Mouse (Mus musculus): Measurements from ENCODE around the gene Ntf3.

Gene Ntf3

DNA sequence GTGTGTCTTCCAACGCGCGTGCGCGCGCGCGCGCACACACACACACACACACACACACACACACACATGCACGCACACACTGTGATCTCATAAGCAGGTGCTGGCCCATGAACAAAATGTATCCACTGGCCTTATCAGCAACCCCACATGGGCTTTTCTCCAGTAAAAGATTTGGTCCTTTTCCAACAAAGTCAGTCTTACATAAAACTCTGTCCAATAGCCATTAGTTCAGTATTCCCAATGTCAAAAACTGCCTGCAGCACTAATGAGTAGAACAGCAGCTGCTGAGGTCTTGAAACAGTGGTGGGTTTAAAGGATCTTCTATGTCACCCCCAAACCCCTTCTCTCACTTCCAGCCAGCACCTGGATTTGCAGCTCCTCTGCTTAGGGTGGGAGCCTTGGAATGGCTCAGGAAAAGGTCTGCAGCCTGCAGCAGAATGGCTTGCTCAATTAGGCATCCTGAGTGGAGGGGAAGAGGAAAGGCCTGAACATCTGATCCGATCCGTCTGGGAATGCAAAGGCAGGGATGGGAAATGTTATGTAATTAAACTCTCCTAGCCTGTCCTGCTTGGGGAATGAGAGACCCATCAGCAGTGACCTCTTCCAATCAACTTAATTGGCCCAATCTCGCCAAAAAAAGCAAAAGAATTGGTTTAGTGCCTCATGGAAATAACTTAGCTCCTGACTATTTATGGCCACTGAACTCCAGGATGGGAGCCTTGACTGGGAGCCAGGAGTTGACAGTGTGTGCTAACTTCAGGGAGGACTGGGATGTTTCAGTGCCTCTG, 7.2 kb downstream of the Ntf3 start:
- CTCF ChIA-PET: no interaction called here

DNA sequence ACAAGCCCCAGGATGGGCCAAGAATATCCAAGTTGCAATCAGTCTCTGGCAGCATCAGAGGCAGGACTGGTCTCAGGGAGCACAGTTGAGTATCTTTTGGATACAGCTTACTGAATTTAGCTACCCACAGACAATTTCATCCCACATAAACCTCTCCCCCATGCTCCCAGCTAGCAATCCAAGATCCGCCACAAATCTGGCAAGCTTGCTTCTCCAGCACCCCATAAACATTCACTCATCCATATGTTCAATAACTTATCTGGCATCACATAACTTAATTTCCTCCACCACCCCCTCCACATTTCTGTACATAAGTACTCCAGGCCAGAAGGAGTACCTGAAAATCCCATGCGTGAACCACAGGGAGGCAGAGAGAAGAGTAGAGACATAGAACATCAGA, 10.8 kb downstream of the Ntf3 start:
- CTCF ChIA-PET: no interaction called here

DNA sequence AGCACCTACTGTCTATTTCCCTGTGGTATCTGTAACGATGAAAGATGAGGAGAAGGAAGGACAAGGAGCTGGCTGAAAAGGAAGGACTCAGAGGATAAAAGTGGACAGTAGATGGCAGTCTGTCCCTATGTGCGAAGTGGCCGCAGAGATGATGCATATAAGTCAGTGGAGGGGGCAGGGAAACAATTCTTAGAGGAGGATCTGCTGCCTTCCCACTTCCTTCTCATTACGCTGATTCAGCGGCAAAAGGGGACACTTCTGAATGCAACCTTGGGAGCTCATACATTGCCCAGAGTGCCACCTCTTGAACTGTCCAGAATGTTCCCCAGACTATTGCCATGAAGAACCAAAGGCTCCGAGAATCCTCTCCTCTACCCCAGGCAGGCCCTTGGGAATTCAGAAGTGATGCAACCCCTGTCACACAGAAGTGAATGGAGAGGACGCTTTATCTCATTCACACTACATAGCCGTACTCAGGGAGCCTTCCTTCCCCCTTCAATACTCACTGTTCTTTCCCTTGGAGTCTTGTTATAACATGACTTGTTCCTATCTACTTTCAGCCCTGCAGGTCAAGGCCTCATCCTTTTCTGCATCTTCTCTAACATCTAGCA, 12.2 kb downstream of the Ntf3 start:
- CTCF ChIA-PET: no interaction called here

DNA sequence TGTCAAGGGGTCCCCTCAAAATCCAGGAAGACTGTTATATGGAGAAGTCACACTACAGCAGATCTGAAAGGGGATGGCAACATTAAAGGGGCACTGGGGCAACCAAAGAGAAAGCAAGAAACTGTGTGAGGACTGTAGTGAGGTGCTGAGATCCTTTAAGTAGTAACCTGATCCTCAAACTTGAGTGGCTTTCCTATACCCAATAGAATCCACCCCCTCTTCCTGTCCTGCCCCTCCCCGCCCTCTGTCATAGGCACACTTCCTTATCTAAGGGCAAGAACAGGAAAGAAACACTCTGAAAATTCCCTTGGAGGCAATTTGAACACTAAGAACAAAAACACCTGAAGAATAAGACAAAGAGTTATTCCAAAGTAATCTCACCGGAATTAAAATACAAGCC, 13.6 kb downstream of the Ntf3 start:
- CTCF ChIA-PET: no interaction called here

DNA sequence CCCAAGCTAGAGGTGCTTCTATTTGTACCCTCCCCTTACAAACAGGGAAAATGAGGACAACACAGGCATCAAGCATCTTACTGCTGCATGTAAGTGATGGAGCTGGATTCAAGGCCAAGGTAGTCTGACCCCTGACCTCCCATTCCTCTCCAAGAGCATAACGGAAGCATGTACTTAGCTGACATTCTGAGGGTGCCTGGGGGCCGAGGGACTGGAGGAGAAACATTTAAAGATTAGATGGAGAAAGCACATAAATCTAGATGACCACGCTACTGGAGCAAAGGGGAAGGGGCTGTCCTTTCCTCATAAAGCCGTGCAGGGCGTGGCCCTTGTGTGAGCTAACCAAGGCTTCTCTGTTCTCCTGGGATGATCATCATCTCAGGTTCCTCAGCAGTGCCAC, 23.1 kb downstream of the Ntf3 start:
- CTCF ChIA-PET: no interaction called here

DNA sequence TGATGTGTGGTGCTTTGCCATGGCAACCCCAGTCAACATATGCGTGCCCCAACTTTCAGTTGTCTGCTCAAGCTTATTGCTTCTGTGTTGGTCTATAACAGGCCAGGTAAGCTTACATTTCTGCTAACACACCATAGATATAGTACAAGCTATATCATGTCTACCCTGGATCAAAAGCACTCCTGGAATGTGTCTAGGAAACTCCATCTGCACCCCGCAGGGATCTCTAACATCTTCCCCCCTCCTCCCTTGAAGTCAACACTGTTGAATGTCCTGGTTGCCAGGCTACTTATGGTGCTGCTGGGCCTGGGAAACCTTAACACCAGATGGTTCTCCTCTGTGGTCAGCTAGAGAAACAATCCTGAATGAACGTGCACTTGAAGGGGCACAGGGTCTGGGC, 24.0 kb downstream of the Ntf3 start:
- CTCF ChIA-PET: no interaction called here

DNA sequence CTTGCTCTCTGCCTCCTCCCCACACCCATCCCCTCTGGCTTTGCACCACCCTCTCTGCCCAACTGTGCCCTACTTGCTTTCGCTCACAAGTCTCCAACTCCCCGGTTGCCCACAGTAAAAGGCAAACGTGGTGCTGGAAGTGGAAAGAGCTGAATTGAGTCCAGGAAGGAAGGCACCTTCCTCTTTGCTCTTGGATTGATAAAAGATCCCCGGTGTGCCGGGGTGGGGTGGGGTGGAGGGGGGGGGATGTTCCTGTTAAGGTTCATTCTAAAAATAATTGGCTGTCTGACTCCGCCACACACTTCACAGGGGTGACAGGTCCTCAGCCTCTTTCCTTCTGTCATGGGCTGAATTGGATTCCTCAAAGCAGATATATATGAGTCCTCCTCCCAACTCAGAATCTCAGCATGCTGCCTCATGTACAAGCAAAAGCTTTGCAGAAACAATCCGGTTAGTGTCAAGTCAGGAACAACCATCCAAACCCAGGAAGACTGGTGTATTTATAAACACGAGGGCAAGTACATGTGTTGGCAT, 24.6 kb downstream of the Ntf3 start:
- CTCF ChIA-PET: no interaction called here

DNA sequence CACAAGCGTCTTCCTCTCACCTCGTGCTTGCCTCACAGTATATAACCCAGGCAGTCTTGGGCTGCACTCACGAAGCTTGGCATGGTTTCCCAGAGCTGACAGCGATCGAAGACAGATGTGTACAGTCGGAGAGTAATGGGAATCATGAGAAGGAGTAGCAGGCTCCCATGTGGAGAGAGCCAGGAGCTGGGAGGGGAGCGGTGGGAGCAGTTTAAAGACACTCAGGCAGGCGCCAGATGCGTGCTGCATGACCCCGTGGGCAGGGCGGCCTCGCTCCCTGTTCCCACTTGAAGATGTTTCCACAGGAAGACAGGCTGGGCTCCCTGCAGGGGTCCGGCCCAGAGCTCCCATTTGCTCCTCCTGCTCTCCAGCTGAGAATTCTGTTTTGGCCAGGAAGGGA, 25.2 kb downstream of the Ntf3 start:
- CTCF ChIA-PET: no interaction called here

DNA sequence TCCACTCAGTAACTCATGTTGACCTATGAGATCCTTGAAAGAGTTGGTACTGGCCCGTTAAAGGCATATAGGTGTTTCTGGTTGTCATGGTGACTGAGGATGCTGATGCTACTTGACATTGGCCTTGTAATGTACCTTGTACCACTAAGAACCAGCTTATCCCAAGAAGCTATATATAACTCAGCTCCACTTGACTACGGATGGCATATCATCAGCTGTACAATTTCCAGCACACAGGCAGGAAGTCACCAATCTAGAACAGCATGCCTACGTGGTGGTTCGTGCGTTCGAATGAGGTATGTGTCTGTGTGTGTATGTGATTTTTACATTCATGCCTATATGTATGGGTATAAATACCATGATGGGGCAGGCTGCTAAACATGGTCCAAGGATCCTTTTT, 25.7 kb downstream of the Ntf3 start:
- CTCF ChIA-PET: no interaction called here

DNA sequence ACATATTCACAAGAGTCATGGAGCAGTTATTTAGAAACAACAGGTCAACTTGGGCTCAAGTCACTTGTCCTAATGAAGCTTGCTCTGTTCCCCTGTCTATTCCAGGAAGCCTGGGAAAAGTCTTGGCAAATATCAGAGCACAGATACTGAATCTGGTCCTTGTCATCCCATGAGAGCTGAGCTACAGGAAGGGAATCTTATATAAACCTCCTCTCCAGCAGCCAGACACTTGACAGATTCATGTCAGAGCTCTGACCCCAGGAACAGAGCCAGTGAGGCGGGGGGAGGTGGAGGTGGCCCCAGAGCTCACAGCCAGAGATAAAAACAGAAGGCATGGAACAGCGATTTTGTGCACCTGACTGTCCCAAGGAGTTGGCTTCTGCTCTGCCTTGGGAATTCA, 26.3 kb downstream of the Ntf3 start:
- CTCF ChIA-PET: no interaction called here

DNA sequence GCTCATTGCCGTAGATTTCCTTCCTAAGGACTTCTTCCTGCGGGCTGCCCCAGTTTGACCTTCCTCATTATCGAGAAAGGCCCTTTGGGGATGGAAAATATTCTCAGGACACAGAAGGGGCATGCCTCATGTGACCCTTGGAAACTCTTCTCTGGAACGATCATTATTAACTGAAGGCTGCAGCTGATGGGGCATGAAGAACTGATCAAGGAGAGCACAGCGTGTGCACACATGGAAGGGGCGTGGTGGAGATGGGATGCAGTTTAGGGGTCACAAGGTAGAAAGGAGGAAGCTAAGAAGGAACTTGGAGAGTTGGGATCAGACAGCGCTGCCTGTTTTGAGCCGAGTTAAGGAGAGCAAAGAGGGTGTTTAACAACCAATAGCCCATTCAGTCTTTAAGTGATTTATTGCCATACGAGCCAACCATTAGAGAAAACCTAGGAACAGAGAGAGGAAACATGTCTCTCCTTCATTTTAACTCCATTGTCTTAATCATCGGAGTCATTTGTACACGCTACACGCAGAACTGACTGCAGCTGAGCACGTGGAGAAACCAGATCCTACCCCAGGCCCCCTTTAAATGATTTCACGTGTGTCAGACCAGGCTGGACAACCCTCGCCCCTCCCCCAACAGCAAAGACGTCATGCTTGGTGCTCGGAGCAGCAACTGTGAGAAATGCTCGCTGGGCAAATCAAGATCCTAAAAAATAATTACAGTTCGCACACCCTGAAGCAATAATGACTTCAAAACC, 32.4 kb downstream of the Ntf3 start:
- CTCF ChIA-PET: no interaction called here

DNA sequence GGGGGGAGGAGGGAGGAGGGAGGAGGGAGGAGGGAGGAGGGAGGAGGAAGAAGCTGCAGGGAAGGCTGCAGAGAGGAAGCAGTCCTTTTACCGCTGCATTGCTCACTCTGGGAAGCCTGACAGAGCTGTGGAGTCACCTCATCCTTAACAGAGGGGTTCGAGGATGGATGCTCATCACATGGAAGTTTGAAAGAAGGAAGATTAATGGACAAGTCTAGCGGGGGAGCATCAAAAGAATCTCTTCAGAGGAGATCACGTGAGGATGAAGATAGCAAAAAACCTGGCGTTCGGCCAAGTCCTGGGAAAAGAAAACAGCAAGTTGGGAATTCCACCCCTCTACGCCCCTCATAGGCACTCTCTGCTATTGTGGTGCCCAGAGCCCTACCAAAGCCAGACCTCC, 38.5 kb downstream of the Ntf3 start:
- CTCF ChIA-PET: interaction anchor here (0.6 kb wide), 1 partner anchor 946 kb away, joined by 5 read pairs; no protein-coding TSS in a partner anchor

DNA sequence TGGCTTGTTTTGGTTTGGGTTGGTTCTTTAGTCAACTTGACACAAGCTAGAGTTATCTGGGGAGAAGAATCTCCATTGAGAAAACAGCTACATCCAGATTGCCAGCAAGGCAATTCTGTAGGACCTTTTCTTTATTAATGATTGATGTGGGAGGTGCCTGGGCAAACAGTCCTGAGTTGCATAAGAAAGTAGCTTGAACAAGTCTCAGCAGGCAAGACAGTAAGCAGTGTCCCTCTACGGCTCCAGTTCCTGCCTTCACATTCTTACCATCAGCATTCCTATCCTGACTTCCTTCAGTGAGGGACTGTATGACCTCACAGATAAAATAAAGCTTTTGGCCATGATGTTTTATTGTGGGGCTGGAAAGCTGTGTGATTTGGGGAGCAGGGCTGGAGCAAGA, 48.5 kb downstream of the Ntf3 start:
- CTCF ChIA-PET: no interaction called here

DNA sequence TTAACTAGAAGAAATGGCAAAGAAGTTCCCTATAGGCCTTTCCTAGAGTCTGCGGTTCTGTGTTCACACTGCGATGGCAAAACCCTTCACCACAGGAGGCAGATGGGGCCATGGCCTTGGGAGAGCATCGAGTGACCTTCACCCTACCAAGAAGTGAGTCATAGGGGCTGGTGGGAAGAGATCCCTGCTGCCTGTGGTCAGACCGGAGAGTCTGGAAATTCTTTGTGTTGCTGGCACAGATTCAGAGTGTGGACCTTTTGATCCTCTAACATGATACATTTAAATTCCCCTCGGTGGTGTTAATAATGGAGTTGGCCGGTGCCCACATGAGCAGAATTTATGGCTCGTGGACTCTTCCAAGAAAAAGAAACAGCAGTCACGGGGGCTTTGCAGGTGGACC, 49.5 kb downstream of the Ntf3 start:
- CTCF ChIA-PET: no interaction called here

DNA sequence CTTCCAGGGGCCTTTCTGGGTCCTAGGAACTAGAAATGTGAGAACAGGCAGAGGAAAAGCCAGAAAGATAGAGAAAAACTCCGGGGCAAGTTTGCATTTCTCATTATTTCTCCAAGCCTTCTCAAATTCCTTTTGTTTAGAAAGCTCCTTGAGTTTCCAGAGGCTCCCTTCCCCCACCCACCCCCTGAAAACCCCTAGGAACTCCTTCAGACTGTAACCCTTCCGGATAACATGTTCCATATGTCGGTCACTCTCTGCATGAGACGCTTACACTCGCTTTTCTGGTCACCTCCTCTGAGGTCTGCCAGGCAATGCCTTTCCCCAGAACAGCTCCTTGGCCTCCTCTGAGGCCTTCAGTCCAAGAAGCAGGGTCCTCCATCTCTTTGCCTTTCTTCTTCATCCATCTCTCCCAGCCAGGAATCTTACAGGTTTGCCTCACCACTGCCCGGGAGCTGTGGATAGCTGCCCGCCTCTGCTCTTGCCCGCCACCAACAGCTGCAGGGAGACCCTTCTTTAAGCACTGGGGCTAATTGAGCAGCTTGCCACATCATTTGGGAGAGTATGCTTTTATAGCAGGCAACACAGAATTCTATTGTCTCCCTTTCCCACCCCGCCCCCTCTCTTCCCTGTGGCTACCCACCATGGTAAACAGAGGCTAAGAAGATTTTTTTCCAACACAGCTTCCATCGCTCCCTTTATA, 51.6 kb downstream of the Ntf3 start:
- CTCF ChIA-PET: no interaction called here

DNA sequence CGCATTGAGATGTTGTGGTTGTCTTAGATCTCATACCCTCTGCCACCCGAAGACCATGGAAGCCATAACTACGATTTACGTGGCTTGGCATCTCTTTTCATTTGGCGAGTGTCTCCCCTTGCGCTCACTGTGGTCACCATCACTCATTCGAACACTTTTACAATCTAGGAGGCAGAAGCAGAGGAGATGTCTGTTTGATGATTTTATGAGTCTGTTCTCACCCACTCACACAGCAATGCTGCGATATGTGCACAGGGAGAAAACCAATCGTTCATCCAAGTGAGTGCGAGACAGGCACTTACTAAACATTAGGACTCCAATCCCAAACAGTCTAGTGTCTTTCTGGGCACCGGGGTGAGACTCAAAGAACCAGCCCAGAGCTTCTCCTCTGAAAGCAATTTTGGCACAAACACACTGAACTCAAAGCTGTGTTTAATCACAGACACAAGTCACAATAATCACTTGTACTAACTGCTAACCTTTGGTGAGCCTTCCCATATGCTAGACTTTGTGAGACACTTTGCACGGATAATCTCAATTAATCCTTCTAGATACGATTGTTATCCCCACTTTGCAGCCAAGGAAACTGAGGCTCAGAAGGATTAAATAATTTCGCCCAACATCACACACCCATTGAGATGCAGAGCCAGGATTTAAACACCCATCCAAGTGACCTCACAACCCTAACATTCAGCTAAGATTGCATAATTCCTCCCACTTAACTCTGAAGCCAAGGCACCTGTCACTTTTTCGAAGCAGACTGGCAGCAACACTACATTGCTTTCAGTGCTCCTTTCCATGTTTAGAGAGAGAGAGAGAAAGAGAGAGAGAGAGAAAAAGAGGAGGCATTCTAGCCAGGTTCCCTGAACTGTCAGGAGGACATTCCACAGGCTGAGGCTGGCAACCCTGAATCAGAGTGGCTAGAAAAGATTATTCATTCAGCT, 55.5 kb downstream of the Ntf3 start:
- CTCF ChIA-PET: no interaction called here

DNA sequence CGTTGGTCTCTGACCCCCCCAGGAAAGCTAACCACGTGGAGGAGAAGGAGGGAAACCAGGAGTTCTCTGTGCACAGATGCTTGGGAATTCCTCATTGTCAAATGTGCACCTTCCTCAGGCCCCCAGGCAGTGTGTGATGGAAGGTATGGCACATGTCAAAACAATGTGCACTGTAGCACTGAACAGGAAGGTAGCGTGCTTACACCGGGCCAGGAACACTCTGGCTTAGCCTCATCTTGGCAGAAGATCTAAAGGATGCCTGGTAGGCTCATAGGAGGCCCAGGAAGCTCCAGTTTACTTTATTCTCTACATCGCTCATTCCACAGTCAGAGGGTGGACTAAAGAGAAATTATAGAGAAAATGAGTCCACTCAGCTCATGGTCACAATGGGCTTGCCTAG, 57.5 kb downstream of the Ntf3 start:
- CTCF ChIA-PET: no interaction called here

DNA sequence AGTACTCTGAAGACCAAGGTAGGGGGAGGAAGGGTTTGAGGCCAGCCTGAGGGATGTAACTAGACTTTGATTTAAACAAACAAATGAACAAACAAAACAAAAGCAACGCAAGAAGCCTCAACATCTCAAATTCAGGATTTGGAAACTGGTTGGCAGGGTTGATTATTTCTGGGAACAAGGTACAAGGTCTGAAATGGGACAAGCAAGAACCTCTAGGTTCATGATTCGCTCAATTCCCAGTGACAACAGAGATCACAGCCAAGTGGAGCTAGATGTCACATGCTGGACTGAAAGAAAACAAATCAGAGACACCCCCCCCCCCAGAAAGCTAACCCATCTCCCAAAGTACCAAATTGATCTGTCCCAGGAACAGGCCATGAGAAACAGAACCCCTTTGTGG, 57.9 kb downstream of the Ntf3 start:
- CTCF ChIA-PET: no interaction called here

DNA sequence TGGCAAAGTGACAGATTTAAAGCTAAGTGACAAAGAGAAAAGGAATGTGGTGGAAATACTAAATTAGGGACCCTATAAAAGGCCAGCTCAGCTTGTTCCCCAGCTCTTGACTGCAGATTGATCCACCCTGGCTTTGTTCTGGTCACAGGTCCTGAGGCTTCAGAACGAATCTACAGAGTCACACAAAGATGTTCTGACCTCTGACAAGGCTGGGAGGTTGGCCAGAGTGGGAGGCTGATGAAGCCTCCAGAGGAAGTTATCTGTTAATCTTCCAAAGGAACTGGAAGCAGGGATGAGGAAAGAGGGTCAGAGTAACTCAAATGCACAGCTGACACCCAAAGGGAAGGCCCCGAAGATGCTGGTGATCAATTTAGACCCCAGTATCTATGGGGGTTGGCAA, 59.3 kb downstream of the Ntf3 start:
- CTCF ChIA-PET: no interaction called here

DNA sequence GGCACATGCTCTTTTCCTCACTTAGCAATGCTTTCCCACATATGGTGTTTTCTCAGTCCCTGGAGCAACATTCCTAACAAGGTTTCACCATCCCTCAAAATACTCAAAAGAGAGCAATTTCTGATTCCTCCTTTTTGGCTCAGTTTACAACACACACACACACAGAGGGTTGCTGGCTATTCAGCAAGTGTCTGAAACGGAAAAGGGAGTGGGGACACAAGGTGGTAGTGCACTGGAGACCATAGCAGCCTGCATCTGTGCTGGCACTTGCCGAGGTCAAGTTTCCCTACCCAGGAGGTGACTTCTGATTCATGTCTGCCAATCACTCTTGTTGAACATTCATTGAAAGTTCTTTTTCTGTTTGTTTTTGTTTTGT, 59.9 kb downstream of the Ntf3 start:
- CTCF ChIA-PET: no interaction called here

DNA sequence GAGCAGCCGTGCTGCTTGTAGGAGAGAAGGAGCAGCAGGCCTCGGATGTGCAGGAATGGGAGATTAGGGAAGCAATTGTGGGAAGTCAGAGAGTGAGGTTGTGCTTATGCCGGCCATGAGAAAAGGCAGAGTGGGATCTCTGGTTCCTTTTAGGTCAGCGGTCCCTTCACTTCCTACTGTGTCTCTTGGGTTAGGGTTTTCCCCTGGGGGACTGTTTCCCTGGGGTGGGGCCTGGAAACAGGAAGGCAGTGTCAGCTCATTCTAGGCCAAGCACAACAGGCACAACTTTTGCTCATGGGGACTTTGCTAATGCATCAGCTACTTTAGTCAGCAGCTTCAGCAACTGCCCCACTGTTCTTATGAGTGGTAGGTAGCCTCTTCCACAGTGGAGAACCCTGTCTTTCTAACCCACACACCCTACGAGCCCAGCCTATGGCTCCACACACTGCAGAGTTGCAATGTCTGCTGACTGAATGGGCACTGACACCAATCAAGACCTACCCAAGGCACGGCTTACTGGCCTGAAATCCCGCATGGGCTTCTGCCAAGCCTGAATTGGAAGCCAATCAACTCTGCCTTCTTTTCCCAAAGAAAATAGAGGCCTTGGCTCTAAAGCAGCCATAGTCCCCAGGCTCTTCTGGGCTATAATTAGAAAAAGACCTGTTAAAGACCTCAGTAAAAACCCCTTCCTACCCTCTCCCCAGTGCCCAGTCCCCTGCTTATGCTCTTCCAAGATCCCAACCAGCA, 60.5 kb downstream of the Ntf3 start:
- CTCF ChIA-PET: no interaction called here
